Mouse (Mus musculus): Measurements from ENCODE around the gene Phf21a.

DNA sequence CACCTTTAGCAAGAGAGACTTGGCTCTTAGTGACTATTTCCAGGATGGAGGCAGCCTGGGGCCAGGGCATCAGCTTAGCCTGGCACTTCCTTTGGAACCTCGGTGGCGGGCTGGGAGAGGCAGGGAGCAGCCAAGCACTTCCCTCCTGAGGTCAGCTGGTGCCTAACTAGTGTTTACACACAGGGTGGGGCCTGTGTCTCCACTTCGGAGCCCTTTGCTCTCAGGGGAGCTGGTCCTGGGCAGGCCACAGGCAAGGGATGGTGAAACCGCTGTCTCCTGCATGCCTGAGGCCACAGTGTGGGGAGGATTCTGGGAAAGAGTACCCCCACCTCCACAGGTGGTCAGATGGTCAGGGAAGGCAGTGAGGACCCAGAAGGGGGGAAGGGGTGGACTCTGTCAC lies 45.3 kb upstream of the Phf21a start:
- no peak for TF ChIP-seq GATA1 (IDR thresholded peaks at IDR 0.05; ENCODE audit: low read length)
- TF ChIP-seq TAL1 (IDR thresholded peaks at IDR 0.05; ENCODE audit: low read length): no peak
